Mouse (Mus musculus) central nervous system, embryonic 11.5 days (tissue): ENCODE data around the gene Rbm46. TPM values are rescaled to one million over a fixed set of nuclear protein-coding genes. Genes with fewer than 3 reads are reported as not detected.

Source experiments
- polyA plus RNA-seq: library from polyadenylated mRNA; depleted of rRNA; stranded (reverse); fragments of >200 nt; gene quantifications from 2 replicates; pipeline ENCODE4 v1.2.3, GENCODE M21; 2012; rRNA removed

The Rbm46 gene
- 1.6 and 2.2 TPM in 2 replicates for polyA plus RNA-seq

DNA sequence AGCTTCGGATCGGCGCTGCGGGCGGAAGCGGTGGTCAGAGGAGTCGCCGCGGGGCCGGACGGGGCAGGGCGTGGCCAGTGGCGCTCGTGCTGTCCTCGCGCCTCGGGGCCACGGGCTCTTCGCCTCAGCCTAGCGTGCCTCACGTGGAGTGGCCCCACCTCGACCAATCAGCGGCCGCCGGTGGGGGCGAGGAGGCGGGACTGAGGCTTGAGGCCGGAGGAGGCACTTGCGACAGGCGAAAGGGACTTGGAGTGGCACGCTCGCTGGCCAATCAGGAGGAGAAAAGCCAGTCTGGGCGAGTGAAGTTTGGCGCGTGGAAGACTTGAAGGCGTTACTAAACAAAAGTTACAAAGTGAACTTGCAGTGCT lies at the start of gene Rbm46:
TSS of gene Rbm46 (minus strand) at position 112 of the 368 bp plus-strand sequence.

DNA sequence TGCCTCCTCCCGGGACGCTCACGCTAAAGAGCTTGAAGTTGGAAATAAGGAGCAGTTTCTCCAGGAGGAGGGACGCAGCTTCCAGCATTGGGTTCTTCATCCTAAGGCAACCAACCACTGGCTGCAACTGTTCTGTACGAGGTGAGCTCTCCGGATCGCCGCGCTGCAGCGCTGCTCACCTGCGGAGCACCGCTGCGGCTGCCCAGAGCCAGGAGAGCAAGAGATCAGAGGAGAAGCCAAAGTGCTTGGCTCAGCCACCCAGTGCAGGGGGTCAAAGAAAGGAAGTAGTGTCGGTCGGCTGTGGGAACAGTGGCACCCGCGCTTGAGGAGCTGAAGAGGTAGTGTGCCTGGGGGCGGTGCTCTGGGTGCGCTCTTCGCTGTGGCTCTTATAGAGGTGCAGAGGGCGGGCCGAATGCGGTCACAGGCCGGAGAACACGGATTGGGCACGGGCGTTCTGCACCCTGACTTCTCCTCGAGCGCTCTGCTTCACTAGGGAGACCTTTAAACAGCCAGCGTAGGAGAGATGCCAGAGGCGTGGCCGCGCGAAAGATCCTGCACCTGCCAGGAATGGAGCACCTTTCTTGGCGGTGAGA lies 27.4 kb upstream of the Rbm46 start, which contains the start of gene Lrat:
TSS of gene Lrat (minus strand) at position 361 of the 593 bp plus-strand sequence.

Other genes starting within 250 kb of the Rbm46 start
- gene Lrat, start 27.5 kb upstream of the Rbm46 start, polyA plus RNA-seq, result 0.01 and 0.02 TPM in 2 replicates
- gene Fgg, start 131.2 kb upstream of the Rbm46 start, polyA plus RNA-seq, result 4.2 and 10.2 TPM in 2 replicates
- gene Fga, start 149.6 kb upstream of the Rbm46 start, polyA plus RNA-seq, result 3.0 and 9.4 TPM in 2 replicates
- 4.3 and 10.8 TPM in 2 replicates for gene Fgb, start 173.4 kb upstream of the Rbm46 start, polyA plus RNA-seq
- 90.4 and 124 TPM in 2 replicates for gene Plrg1, start 179.0 kb upstream of the Rbm46 start, polyA plus RNA-seq